8 mouse cellular contexts compared by ENCODE assay signal in genomic region chr10:93250436-93251317, GRCm38 (mm10).
DNase-seq lines count a peak whose midpoint lies in the region; ATAC-seq and TF ChIP-seq lines count a peak whose summit lies in the region.
"Had no signal": no experiment of that assay in that cellular context is flagged by ENCODE, and none has a peak within 500 bp of the region (broad histone marks: within the 10 kb centered on the region; RNA-seq: fewer than 3 reads in every experiment).

No protein-coding gene starts in this region.

- no peak overlapping the region for H3K4me3 ChIP-seq in heart, postnatal 0 days (ENCODE audit: low read depth, low read length)
- no peak overlapping the region for H3K4me3 ChIP-seq in liver, postnatal 0 days (ENCODE audit: low read depth, low read length)
- no peak overlapping the region for H3K4me3 ChIP-seq in liver, embryonic 12.5 days
- no peak overlapping the region for H3K4me3 ChIP-seq in embryonic facial prominence, embryonic 13.5 days
- H3K4me3 ChIP-seq in limb, embryonic 12.5 days (replicated peaks), result no peak overlapping the region

- intact Hi-C loops in heart, postnatal 14 days (cut with DNase I), result no loop called here

- peak overlapping the region; percentile 83 for H3K27ac ChIP-seq in heart, postnatal 0 days (ENCODE audit: low read depth)
- peak overlapping the region; percentile 72 for H3K27ac ChIP-seq in liver, postnatal 0 days (ENCODE audit: low read depth)
- no peak overlapping the region for H3K27ac ChIP-seq in liver, embryonic 12.5 days
- H3K27ac ChIP-seq in embryonic facial prominence, embryonic 13.5 days, result peak overlapping the region; percentile 44; the same call in 1 of the 2 replicates
- H3K27ac ChIP-seq in limb, embryonic 12.5 days, result peak overlapping the region; percentile 82

- 38% methylated on average over 24 of the region's 24 CpGs for WGBS in heart, postnatal 0 days
- WGBS in liver, postnatal 0 days (ENCODE audit: insufficient replicate concordance), result 69% methylated on average over 23 of the region's 24 CpGs
- WGBS in liver, embryonic 12.5 days (ENCODE audit: insufficient replicate concordance), result 76% methylated on average over 24 of the region's 24 CpGs
- WGBS in embryonic facial prominence, embryonic 13.5 days, result 69% methylated on average over 24 of the region's 24 CpGs
- WGBS in limb, embryonic 12.5 days, result 79% methylated on average over 24 of the region's 24 CpGs

- peak overlapping the region; percentile 26; the same call in 1 of the 2 replicates for H3K9ac ChIP-seq in heart, postnatal 0 days (replicated peaks; ENCODE audit: low read depth, low read length)
- no peak overlapping the region for H3K9ac ChIP-seq in liver, postnatal 0 days (replicated peaks)
- no peak overlapping the region for H3K9ac ChIP-seq in liver, embryonic 12.5 days
- H3K9ac ChIP-seq in embryonic facial prominence, embryonic 13.5 days, result no peak overlapping the region
- H3K9ac ChIP-seq in limb, embryonic 12.5 days (replicated peaks), result no peak overlapping the region

- ATAC-seq in heart, postnatal 0 days (ENCODE audit: insufficient read depth, low read depth), result peak; percentile 60; the same call in 1 of the 2 replicates
- ATAC-seq in liver, postnatal 0 days, result peak; percentile 85
- no peak for ATAC-seq in liver, embryonic 12.5 days
- no peak for ATAC-seq in embryonic facial prominence, embryonic 13.5 days (ENCODE audit: insufficient number of reproducible peaks, insufficient read depth, low FRiP score, low TSS enrichment, low read depth)
- ATAC-seq in limb, embryonic 12.5 days (ENCODE audit: insufficient number of reproducible peaks, insufficient read depth, low FRiP score, low TSS enrichment, low read depth), result no peak

- no peaks in the 10 kb centered on the region for H3K27me3 ChIP-seq in heart, postnatal 0 days (ENCODE audit: control insufficient read depth, insufficient read depth, low read length)
- H3K27me3 ChIP-seq in liver, postnatal 0 days (ENCODE audit: insufficient read depth, low read length), result no peaks in the 10 kb centered on the region
- H3K27me3 ChIP-seq in liver, embryonic 12.5 days (replicated peaks), result no peaks in the 10 kb centered on the region
- H3K27me3 ChIP-seq in embryonic facial prominence, embryonic 13.5 days, result no peaks in the 10 kb centered on the region
- H3K27me3 ChIP-seq in limb, embryonic 12.5 days, result no peaks in the 10 kb centered on the region

- peak; percentile 74 for DNase-seq in heart, postnatal 0 days (ENCODE audit: low spot score)
- DNase-seq in heart, postnatal 14 days, result no peak
- DNase-seq in liver, postnatal 0 days, result peak; percentile 49
- no peak for DNase-seq in cerebellum, adult 9-10 months
- DNase-seq: thymus, postnatal 25 days had no signal

- TF ChIP-seq EP300 in heart, postnatal 0 days (IDR thresholded peaks at IDR 0.05; ENCODE audit: low read depth), result no peak
- no peak for TF ChIP-seq EP300 in liver, postnatal 0 days (IDR thresholded peaks at IDR 0.05; ENCODE audit: low read depth)

- peaks cover 22% of the 10 kb centered on the region for H3K36me3 ChIP-seq in heart, postnatal 0 days (replicated peaks; ENCODE audit: control insufficient read depth, insufficient read depth, low read length)
- peaks cover 18% of the 10 kb centered on the region for H3K36me3 ChIP-seq in liver, postnatal 0 days (replicated peaks; ENCODE audit: insufficient read depth, low read length)
- peaks cover 52% of the 10 kb centered on the region for H3K36me3 ChIP-seq in liver, embryonic 12.5 days
- peaks cover 41% of the 10 kb centered on the region for H3K36me3 ChIP-seq in embryonic facial prominence, embryonic 13.5 days
- peaks cover 76% of the 10 kb centered on the region for H3K36me3 ChIP-seq in limb, embryonic 12.5 days

- H3K9me3 ChIP-seq in heart, postnatal 0 days (replicated peaks; ENCODE audit: control insufficient read depth, low read length), result no peaks in the 10 kb centered on the region
- H3K9me3 ChIP-seq in liver, postnatal 0 days (ENCODE audit: low read length), result no peaks in the 10 kb centered on the region
- no peaks in the 10 kb centered on the region for H3K9me3 ChIP-seq in liver, embryonic 12.5 days (replicated peaks)
- H3K9me3 ChIP-seq in embryonic facial prominence, embryonic 13.5 days, result no peaks in the 10 kb centered on the region
- no peaks in the 10 kb centered on the region for H3K9me3 ChIP-seq in limb, embryonic 12.5 days

- no peak for TF ChIP-seq CTCF in heart, postnatal 0 days (IDR thresholded peaks at IDR 0.05; ENCODE audit: low read depth)
- TF ChIP-seq CTCF in liver, postnatal 0 days (IDR thresholded peaks at IDR 0.05; ENCODE audit: low read depth), result no peak

- peaks cover 25% of the 10 kb centered on the region for H3K4me1 ChIP-seq in heart, postnatal 0 days (ENCODE audit: control insufficient read depth, insufficient read depth)
- peaks cover 6% of the 10 kb centered on the region; the same call in 1 of the 2 replicates for H3K4me1 ChIP-seq in liver, postnatal 0 days (ENCODE audit: insufficient read depth)
- H3K4me1 ChIP-seq in liver, embryonic 12.5 days, result peaks cover 3% of the 10 kb centered on the region; the same call in 1 of the 2 replicates
- peaks cover 54% of the 10 kb centered on the region for H3K4me1 ChIP-seq in embryonic facial prominence, embryonic 13.5 days
- H3K4me1 ChIP-seq in limb, embryonic 12.5 days (replicated peaks), result peaks cover 57% of the 10 kb centered on the region

- H3K4me2 ChIP-seq in heart, postnatal 0 days (ENCODE audit: low read depth, low read length), result peak overlapping the region; percentile 16
- 0 out of 2 replicates have a peak overlapping the region, but pooled peaks have one; percentile 22 for H3K4me2 ChIP-seq in liver, postnatal 0 days (ENCODE audit: low read depth, low read length)
- no peak overlapping the region for H3K4me2 ChIP-seq in liver, embryonic 12.5 days
- no peak overlapping the region for H3K4me2 ChIP-seq in embryonic facial prominence, embryonic 13.5 days
- H3K4me2 ChIP-seq in limb, embryonic 12.5 days, result no peak overlapping the region

Comparison
In these comparisons a context has a peak if more than half of its experiments do, and no peak if none do; other contexts are left out.
1. ATAC-seq: peak in heart, postnatal 0 days (single experiment) and liver, postnatal 0 days (single experiment); none in liver, embryonic 12.5 days (single experiment), embryonic facial prominence, embryonic 13.5 days (single experiment) and limb, embryonic 12.5 days (single experiment).
2. DNase-seq: peak in heart, postnatal 0 days (single experiment) and liver, postnatal 0 days (single experiment); none in heart, postnatal 14 days (0 of 2) and cerebellum, adult 9-10 months (single experiment).
3. H3K4me2 ChIP-seq: peak in heart, postnatal 0 days (single experiment) and liver, postnatal 0 days (single experiment); none in liver, embryonic 12.5 days (single experiment), embryonic facial prominence, embryonic 13.5 days (single experiment) and limb, embryonic 12.5 days (single experiment).